Mouse (Mus musculus) cortical plate, adult 2 months (tissue): ENCODE data around the gene Sbno2. TPM values are rescaled to one million over a fixed set of nuclear protein-coding genes. Genes with fewer than 3 reads are reported as not detected.
"Not testable (repeated sequence)": the region's sequence is repeated elsewhere in the genome, so short reads cannot be mapped to it uniquely, and the experiment has no call there.

Source experiments
- H3K27ac ChIP-seq: fragments of 200-500 bp; 2 replicates; pipeline ENCODE4 v1.5.1; 2012; ENCODE audit warnings: low read length, control low read depth, inconsistent platforms; ENCODE audit not compliant: insufficient read depth
- H3K4me1 ChIP-seq: fragments of 200-500 bp; 2 replicates; pipeline ENCODE4 v1.6.1; 2011; ENCODE audit warnings: low read length; ENCODE audit not compliant: control insufficient read depth, insufficient read depth
- H3K4me3 ChIP-seq: fragments of 200-500 bp; 2 replicates; pipeline ENCODE4 v1.5.1; 2011; ENCODE audit warnings: mild to moderate bottlenecking, low read length, control low read depth; ENCODE audit not compliant: insufficient read depth
- CTCF ChIP-seq: fragments of 200-500 bp; IDR thresholded peaks from 2 replicates; pipeline ENCODE4 v1.5.1; 2011; ENCODE audit warnings: mild to moderate bottlenecking, control low read depth, low read length; ENCODE audit not compliant: insufficient read depth; ENCODE audit errors: extremely low read depth
- POLR2A ChIP-seq: fragments of 200-500 bp; IDR thresholded peaks from 2 replicates; pipeline ENCODE4 v1.6.1; 2011; ENCODE audit warnings: mild to moderate bottlenecking, low read length, control low read depth; ENCODE audit not compliant: insufficient read depth; ENCODE audit errors: extremely low read depth
- polyA plus RNA-seq: library from polyadenylated mRNA; depleted of rRNA; stranded (reverse); fragments of >200 nt; gene quantifications from 2 replicates; pipeline ENCODE4 v1.2.3, GENCODE M21; 2012

Sbno2 gene
- polyA plus RNA-seq, 1 experiment: 22.9 TPM

- no peak overlapping the region for H3K27ac ChIP-seq
- TF ChIP-seq POLR2A (no peak), CTCF (no peak)
- no peak overlapping the region for H3K4me3 ChIP-seq
- peaks cover 4% of the 10 kb centered on the region for H3K4me1 ChIP-seq
Observed at GRCm38 (mm10) chr10:80069251-80069650, 36.1 kb downstream of the Sbno2 start.

GRCm38 (mm10) chr10:80063877-80064650 lies 41.3 kb downstream of the Sbno2 start:
- no peak overlapping the region for H3K4me3 ChIP-seq
- TF ChIP-seq CTCF: no peak
- no peak for TF ChIP-seq POLR2A
- H3K27ac ChIP-seq: no peak overlapping the region
- no peaks in the 10 kb centered on the region for H3K4me1 ChIP-seq

- Histone ChIP-seq H3K27ac (no peak overlapping the region), H3K4me3 (no peak overlapping the region), H3K4me1 (no peaks in the 10 kb centered on the region)
- TF ChIP-seq POLR2A (no peak), CTCF (no peak)
Observed at GRCm38 (mm10) chr10:80063104-80063503, 42.3 kb downstream of the Sbno2 start.

- H3K4me1 ChIP-seq: no peaks in the 10 kb centered on the region; the same call in 1 of the 2 replicates
- H3K27ac ChIP-seq: no peak overlapping the region
- TF ChIP-seq POLR2A (no peak), CTCF (no peak)
- no peak overlapping the region for H3K4me3 ChIP-seq
Observed at GRCm38 (mm10) chr10:80057683-80058326, 47.6 kb downstream of the Sbno2 start.

GRCm38 (mm10) chr10:80056976-80057682 lies 48.2 kb downstream of the Sbno2 start:
- no peaks in the 10 kb centered on the region; the same call in 1 of the 2 replicates for H3K4me1 ChIP-seq
- H3K27ac ChIP-seq: no peak overlapping the region
- TF ChIP-seq CTCF: no peak
- no peak for TF ChIP-seq POLR2A
- no peak overlapping the region for H3K4me3 ChIP-seq

GRCm38 (mm10) chr10:80056506-80056905 lies 48.9 kb downstream of the Sbno2 start:
- TF ChIP-seq POLR2A: no peak
- TF ChIP-seq CTCF: no peak
- H3K27ac ChIP-seq: no peak overlapping the region
- no peak overlapping the region for H3K4me3 ChIP-seq
- no peaks in the 10 kb centered on the region; the same call in 1 of the 2 replicates for H3K4me1 ChIP-seq

GRCm38 (mm10) chr10:80055891-80056290 lies 49.5 kb downstream of the Sbno2 start:
- no peak overlapping the region; the same call in 1 of the 2 replicates for H3K4me3 ChIP-seq
- TF ChIP-seq CTCF (no peak), POLR2A (no peak)
- no peak overlapping the region for H3K27ac ChIP-seq
- H3K4me1 ChIP-seq: no peaks in the 10 kb centered on the region; the same call in 1 of the 2 replicates

GRCm38 (mm10) chr10:80055364-80055763 lies 50.0 kb downstream of the Sbno2 start:
- no peak overlapping the region for H3K27ac ChIP-seq

GRCm38 (mm10) chr10:80054911-80055310 lies 50.5 kb downstream of the Sbno2 start:
- H3K4me1 ChIP-seq, H3K27ac ChIP-seq: not testable (repeated sequence)
- peak overlapping the region; percentile 75 for H3K4me3 ChIP-seq

More at GRCm38 (mm10) chr10:80055364-80055763, 50.0 kb downstream of the Sbno2 start:
- TF ChIP-seq CTCF (no peak), POLR2A (peak; percentile 13; the same call in 1 of the 2 replicates)
- Histone ChIP-seq H3K4me1 (no peaks in the 10 kb centered on the region; the same call in 1 of the 2 replicates), H3K4me3 (peak overlapping the region; percentile 2; the same call in 1 of the 2 replicates)
